Mouse (Mus musculus) liver, adult 2 months (tissue): ENCODE measurements at regions not wholly inside any gene's neighbourhood (a gene's known extent, or its start where the extent isn't known, plus 50 kb on each side); places are given as distances from the start of the nearest gene placed in this dataset.
A peak's percentile ranks its signal among the peaks of the same experiment; 100 is the strongest.

Source experiments
- DNase-seq: peaks from one replicate; pipeline ENCODE4 v3.0.0-alpha.2; 2011; ENCODE audit warnings: low read depth, low spot score; ENCODE audit errors: extremely low read depth
- H3K27ac ChIP-seq: fragments of 200-500 bp; replicated peaks from 2 replicates; pipeline ENCODE4 v1.5.1; 2012; ENCODE audit warnings: low read depth, mild to moderate bottlenecking, control low read depth, inconsistent platforms, low read length; ENCODE audit not compliant: insufficient read depth
- H3K27me3 ChIP-seq: fragments of 200-500 bp; 2 replicates; pipeline ENCODE4 v1.6.1; 2012; ENCODE audit warnings: mild to moderate bottlenecking, moderate library complexity, low read length, inconsistent platforms; ENCODE audit not compliant: control insufficient read depth, insufficient read depth
- H3K36me3 ChIP-seq: fragments of 200-500 bp; 2 replicates; pipeline ENCODE4 v1.6.1; 2012; ENCODE audit warnings: low read length, inconsistent platforms; ENCODE audit not compliant: control insufficient read depth, insufficient read depth
- H3K4me1 ChIP-seq: fragments of 200-500 bp; 2 replicates; pipeline ENCODE4 v1.6.1; 2011; ENCODE audit warnings: low read length; ENCODE audit not compliant: control insufficient read depth, insufficient read depth
- H3K4me3 ChIP-seq: fragments of 200-500 bp; 2 replicates; pipeline ENCODE4 v1.5.1; 2011; ENCODE audit warnings: low read depth, mild to moderate bottlenecking, control low read depth, low read length, moderate library complexity; ENCODE audit not compliant: insufficient read depth
- H3K79me2 ChIP-seq: fragments of 200-500 bp; 2 replicates; pipeline ENCODE4 v1.6.1; 2012; ENCODE audit warnings: inconsistent platforms, mild to moderate bottlenecking, low read length, moderate library complexity; ENCODE audit not compliant: control insufficient read depth, insufficient read depth
- H3K9ac ChIP-seq: fragments of 200-500 bp; 2 replicates; pipeline ENCODE4 v1.6.1; 2012; ENCODE audit warnings: low read depth, mild to moderate bottlenecking, control low read depth, inconsistent platforms, low read length
- CTCF ChIP-seq: fragments of 200-500 bp; IDR thresholded peaks from 2 replicates; pipeline ENCODE4 v1.5.1; 2011; ENCODE audit warnings: low read depth, low read length, control low read depth
- POLR2A ChIP-seq: fragments of 200-500 bp; IDR thresholded peaks from 2 replicates; pipeline ENCODE4 v1.6.1; 2011; ENCODE audit warnings: low read length, control low read depth; ENCODE audit not compliant: insufficient read depth; ENCODE audit errors: extremely low read depth
- WGBS: fragments of 180-500 bp; shearing (Covaris S2); methylation state at CpG from one replicate; pipeline ENCODE4 v1.1.7; 2018; 5-methylcytosine and 5-hydroxymethylcytosine counted together

- H3K4me1 ChIP-seq, result no peaks in the 10 kb centered on the region
- 88% methylated on average over 1 of the region's 1 CpGs for WGBS
- H3K4me3 ChIP-seq, result no peak overlapping the region
- H3K79me2 ChIP-seq, result no peaks in the 10 kb centered on the region
- TF ChIP-seq CTCF (no peak), POLR2A (no peak)
- no peaks in the 10 kb centered on the region for H3K36me3 ChIP-seq
- H3K27ac ChIP-seq, result no peak overlapping the region
- H3K9ac ChIP-seq, result no peak overlapping the region
- no peak for DNase-seq
- H3K27me3 ChIP-seq, result no peaks in the 10 kb centered on the region
Observed at GRCm38 (mm10) chr9:85414391-85414790, 87.2 kb upstream of the Tent5a start.

- DNase-seq, result peak; percentile 28
- H3K9ac ChIP-seq, result no peak overlapping the region
- H3K79me2 ChIP-seq, result no peaks in the 10 kb centered on the region
- TF ChIP-seq CTCF, result no peak
- no peak for TF ChIP-seq POLR2A
- 9% methylated on average over 1 of the region's 1 CpGs for WGBS
- no peaks in the 10 kb centered on the region for H3K36me3 ChIP-seq
- no peaks in the 10 kb centered on the region for H3K4me1 ChIP-seq
- H3K27me3 ChIP-seq, result no peaks in the 10 kb centered on the region
- no peak overlapping the region for H3K27ac ChIP-seq
- H3K4me3 ChIP-seq, result no peak overlapping the region
Observed at GRCm38 (mm10) chr9:85413813-85414212, 86.7 kb upstream of the Tent5a start.

- H3K9ac ChIP-seq, result no peak overlapping the region
- no peaks in the 10 kb centered on the region for H3K36me3 ChIP-seq
- no peaks in the 10 kb centered on the region for H3K4me1 ChIP-seq
- H3K27ac ChIP-seq, result no peak overlapping the region
- 34% methylated on average over 11 of the region's 11 CpGs for WGBS
- TF ChIP-seq CTCF (no peak), POLR2A (no peak)
- no peak for DNase-seq
- no peak overlapping the region for H3K4me3 ChIP-seq
- H3K27me3 ChIP-seq, result no peaks in the 10 kb centered on the region
- H3K79me2 ChIP-seq, result no peaks in the 10 kb centered on the region
Observed at GRCm38 (mm10) chr9:85410643-85411296, 83.6 kb upstream of the Tent5a start.

GRCm38 (mm10) chr9:85409974-85410506 lies 82.9 kb upstream of the Tent5a start:
- no peaks in the 10 kb centered on the region for H3K79me2 ChIP-seq
- H3K4me1 ChIP-seq, result no peaks in the 10 kb centered on the region
- H3K36me3 ChIP-seq, result no peaks in the 10 kb centered on the region
- no peaks in the 10 kb centered on the region for H3K27me3 ChIP-seq
- H3K4me3 ChIP-seq, result no peak overlapping the region
- no peak overlapping the region for H3K9ac ChIP-seq
- DNase-seq, result no peak
- H3K27ac ChIP-seq, result no peak overlapping the region
- TF ChIP-seq POLR2A, result no peak
- TF ChIP-seq CTCF, result no peak
- 75% methylated on average over 4 of the region's 4 CpGs for WGBS

- Histone ChIP-seq H3K27ac (no peak overlapping the region), H3K4me1 (no peaks in the 10 kb centered on the region), H3K9ac (no peak overlapping the region), H3K4me3 (no peak overlapping the region), H3K36me3 (no peaks in the 10 kb centered on the region), H3K27me3 (no peaks in the 10 kb centered on the region), H3K79me2 (no peaks in the 10 kb centered on the region)
- TF ChIP-seq CTCF (no peak), POLR2A (no peak)
- no peak for DNase-seq
- 92% methylated on average over 5 of the region's 5 CpGs for WGBS
Observed at GRCm38 (mm10) chr9:85408461-85408860, 81.3 kb upstream of the Tent5a start.

GRCm38 (mm10) chr9:85407592-85407991 lies 80.4 kb upstream of the Tent5a start:
- no peak overlapping the region for H3K4me3 ChIP-seq
- H3K79me2 ChIP-seq, result no peaks in the 10 kb centered on the region
- H3K9ac ChIP-seq, result no peak overlapping the region
- WGBS, result 97% methylated on average over 1 of the region's 1 CpGs
- H3K36me3 ChIP-seq, result no peaks in the 10 kb centered on the region
- no peak for TF ChIP-seq POLR2A
- no peak for TF ChIP-seq CTCF
- no peak overlapping the region for H3K27ac ChIP-seq
- no peaks in the 10 kb centered on the region for H3K27me3 ChIP-seq
- no peak for DNase-seq
- H3K4me1 ChIP-seq, result no peaks in the 10 kb centered on the region
